Mouse (Mus musculus) heart, adult 11 months (tissue): ENCODE measurements around the gene Myf6.

ENCODE experiments used
- DNase-seq: peaks from one replicate; pipeline ENCODE4 v3.0.0; 2022

Myf6 gene

DNA sequence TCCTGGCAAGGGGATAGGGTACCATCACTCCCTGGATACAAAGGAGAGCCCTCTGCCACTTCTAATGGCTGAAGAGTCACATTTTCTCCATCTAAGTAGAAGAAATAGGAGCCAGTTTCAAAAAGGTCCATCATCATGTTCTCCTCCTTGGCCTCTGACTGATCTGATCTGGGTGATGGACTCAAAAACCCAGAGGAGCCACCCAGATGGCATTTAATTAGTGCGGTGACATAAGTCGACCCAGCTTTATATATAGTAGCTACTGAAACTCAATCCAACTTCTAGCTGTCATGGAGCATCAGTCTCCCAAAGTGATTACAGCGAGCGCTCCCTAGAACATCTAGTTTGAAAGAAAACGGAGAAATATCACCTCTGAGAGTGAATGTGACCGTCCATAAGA is at the start of gene Myf6:
Gene Myf6 (minus strand): TSS at position 170 of the 400 bp plus-strand sequence.
- DNase-seq: no peak

DNA sequence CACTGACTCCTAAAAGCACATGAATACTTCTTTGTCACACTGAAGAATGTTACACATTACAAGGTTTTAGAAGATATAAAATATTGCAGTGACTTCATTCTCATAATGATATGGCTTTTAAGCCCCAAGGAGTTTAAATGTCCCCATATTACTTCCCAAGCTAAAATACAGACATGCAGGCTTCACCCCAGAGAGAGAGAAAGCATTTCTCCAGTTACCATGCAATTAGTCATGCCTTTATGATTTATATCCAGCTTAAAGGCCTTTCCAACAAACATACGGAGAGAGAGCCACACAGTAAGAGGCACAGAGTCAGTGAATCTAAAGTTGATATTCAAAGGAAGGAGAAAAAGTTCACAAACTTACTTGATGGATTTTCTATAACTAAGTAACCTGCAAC is 48.5 kb upstream of the Myf6 start:
- no peak for DNase-seq

DNA sequence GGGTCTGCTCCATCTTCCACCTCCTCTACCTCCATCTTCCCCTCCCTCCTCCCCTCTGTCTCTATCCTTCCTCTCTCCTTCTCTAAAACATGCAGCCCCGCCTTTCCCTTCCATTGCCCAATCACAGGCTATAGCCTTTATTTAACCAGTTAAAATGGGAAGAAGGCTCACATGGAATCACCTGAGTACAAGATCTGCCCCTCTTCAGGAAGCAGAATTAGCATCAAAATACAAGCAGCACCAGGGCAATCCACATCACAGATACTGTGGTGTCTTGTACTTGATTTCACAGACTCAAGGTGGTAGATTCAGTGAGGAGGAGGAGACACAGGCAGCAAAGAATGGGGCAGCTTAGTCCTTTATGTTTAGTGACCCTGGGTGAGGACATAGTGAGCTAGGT is 34.2 kb upstream of the Myf6 start:
- DNase-seq: no peak

DNA sequence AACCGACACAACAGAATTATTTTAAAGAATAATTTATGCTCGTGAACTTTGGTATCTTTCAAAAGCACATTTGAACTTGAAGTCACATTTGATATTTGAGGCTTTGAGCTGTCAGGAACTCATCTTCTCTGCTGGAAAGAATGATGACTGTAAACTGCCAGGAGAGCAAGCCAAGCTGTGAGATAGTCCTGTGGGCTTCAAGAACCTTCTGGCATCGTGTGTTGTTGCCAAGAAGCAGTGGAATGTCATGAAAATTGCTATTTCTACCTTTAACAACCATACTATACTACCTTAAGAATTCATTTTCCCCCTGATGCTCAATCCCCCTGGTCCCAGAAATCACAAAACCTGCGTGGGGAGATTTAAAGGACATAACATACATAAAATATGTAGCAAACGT is 24.7 kb upstream of the Myf6 start:
- no peak for DNase-seq

DNA sequence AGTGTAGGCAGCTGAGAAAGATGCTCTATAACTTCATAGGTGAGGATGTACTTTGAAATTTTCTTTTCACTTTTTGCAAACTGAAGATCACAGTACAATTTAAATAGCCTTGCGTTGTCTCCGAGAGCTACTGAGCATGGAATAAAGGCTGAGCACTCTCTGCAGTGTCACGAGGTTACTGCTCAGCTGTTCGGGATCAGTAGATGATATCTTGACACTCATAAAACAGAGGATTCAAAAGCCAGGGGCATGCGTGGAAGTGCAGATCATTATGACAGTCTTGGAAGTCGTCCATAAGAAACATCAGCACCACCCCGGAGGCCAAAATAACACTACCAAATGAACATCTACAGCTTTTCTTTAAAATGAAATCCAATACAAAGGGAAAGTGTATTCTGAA is 22.1 kb upstream of the Myf6 start:
- DNase-seq: no peak

DNA sequence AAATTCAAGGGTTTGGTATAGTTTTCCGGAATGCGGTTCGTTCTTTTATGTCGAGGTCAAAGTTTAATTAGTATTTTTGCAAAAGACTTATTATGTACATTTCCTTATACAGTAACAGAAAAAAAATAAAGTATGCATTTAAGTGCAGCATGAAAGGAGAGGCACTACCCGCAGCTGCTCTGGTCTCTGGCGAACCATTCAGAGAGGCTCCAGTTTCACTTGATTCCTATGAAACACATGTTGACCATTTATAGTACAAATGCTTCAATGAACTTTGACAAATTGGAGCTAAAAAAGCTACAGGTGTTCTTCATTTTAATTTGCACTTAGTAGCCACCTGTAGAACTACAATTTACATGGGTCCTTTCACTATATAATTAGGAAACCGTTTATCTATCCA is 20.2 kb upstream of the Myf6 start:
- no peak for DNase-seq

DNA sequence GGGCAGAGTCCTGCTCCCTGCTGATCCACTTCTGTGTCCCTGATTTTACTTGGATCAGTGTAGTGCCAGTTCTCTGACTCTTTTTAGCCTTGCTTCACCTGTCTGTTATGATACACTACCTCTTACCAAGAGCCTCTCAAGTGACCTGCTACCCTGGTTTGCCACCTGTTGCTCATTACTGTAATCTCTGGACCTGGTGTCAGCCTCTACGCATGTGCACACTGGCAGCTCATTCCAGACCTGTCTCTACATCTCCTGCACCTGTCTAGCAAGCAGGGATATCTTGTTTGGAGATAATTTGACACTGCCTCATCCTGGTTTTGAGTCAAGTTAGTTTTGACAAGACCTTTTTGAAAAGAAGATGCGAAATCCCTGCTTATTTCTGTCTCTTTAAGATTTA is 11.9 kb upstream of the Myf6 start:
- no peak for DNase-seq

DNA sequence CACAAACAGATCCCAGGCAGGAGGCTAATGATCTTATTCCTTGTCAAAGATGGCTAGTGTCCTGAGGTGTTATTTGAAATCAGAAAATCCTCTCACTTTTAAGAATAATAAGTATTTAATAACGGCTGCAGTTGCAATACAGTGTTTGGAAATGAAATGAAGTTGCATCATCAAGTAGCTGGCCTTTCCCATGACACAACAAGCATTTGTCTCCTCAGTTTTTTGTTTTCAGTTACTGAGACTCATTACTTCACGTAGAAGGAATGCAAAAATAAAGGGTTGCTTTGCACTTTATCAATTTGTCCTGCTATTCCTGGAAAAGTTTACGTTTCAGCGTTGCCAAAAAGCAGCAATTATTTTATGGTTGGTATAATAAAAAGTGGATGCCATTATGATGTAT is 8.9 kb upstream of the Myf6 start:
- no peak for DNase-seq

DNA sequence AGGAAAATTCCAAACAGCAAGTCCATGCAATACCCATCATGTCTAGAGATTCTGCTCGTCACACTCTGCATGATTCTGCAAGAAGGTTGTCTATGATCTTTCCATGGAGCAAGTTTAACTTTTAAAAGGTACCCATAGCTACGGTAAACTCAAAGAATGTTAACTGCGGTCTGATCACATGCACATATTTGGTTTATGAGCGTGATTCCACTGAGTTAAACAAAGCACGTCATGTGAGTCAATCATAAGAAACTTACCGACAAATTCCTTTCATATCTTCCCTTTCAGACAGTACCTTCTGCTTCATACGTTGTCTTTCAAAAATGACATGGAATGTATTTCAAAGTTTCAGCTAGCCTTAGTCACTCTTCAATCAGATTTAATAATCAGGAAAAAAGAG is 7.7 kb upstream of the Myf6 start:
- DNase-seq: no peak

DNA sequence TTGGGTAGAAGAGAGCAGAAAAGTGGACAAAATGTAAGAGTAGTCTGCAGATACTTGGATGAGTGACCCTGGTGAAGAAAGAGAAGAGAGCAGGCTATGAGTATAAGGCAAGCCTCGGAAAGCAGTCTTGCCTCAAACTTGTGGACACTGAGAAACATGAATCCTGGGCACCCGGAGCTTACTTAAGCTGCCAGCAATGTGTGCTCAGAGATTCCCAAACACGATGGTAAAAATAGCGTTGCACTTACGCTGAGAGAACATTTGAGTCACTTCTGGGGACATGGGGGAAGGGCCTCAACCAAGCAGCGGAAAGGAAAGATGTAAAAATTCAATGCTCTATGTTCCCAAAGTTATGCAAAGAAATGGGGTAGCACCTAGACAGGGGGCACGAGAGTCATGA is 5.1 kb upstream of the Myf6 start:
- DNase-seq: no peak

DNA sequence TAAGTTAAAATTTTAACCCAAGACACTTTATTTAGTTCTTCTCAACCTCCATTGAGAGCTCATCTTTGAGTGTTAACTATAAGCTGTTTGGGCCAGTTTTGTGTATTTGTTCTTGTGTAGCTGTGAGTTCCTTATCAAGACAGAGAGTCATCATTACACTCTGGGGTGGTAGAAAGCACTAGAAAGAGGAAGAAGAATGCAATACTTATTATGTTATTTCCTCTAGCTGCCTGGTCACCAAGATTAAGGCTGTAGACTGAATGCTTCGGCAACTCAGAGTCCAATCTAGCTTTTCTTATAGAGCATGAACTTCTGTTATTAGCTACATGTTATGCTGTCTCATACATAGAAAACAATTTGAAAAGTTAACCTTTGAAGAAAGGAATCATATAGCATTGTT is 1.9 kb upstream of the Myf6 start:
- no peak for DNase-seq

DNA sequence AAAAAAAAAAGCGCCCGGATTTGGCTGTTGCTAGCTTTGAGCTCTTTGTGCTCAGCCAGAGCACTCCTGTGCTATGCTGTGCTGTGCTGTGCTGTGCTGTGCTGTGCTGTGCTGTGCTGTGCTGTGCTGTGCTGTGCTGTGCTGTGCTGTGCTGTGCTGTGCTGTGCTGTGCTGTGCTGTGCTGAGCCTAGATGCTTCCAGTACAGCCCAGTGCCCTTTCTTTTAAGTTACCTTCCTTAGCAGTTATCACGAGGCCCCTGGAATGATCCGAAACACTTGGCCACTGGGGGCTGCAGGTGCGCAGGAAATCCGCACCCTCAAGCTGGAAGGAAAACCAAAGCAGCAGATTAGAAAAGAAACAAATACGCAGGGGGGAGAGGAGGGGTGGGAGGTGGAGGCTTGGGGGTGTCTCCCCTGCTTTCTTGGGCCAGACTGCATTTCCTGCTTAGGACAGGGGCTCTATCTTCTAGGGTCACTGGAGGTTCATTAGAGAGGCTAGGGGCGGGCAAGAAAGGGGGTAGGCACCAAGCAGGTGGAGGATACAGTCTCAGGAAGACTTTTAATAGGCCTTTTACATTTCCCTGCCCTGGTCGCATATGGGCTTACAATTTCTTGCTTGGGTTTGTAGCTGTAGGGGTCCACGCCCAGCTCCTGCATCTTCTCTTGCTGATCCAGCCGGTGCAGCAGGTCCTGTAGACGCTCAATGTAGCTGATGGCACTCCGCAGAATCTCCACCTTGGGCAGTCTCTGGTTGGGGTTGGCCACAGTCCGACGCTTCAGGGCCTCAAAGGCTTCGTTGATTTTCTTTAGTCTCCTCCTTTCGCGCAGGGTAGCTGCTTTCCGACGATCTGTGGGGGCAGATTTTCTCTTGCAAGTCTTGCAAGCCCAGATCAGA is 710 bp downstream of the Myf6 start:
- no peak for DNase-seq

DNA sequence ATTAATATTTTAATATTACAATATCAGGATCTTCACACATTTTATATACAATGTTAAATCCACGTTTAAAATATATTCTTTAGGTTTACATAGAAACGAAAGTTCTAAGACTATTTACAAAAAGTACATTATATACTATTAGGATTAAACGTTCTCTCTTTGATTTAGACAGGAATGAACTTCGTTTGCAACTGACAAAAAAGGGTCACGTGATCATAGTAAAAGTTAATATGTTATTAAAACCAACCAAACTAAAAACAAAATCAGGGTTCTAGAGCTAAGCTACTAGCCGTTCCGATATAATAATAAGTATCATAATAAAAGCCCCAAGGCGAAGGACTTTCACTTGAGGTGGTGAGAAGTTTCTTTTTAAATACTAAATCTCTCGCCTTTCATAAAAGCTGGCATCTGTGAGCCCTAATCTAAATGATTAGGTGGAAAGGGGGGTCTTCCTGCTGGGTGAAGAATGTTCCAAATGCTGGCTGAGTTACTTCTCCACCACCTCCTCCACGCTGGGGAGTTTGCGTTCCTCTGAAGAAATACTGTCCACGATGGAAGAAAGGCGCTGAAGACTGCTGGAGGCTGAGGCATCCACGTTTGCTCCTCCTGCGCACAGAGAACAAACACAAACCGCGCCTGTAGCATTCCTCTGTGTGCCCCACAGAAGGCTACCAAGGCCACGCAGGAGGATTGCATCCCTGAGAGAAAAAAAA is 1.5 kb downstream of the Myf6 start:
- no peak for DNase-seq

DNA sequence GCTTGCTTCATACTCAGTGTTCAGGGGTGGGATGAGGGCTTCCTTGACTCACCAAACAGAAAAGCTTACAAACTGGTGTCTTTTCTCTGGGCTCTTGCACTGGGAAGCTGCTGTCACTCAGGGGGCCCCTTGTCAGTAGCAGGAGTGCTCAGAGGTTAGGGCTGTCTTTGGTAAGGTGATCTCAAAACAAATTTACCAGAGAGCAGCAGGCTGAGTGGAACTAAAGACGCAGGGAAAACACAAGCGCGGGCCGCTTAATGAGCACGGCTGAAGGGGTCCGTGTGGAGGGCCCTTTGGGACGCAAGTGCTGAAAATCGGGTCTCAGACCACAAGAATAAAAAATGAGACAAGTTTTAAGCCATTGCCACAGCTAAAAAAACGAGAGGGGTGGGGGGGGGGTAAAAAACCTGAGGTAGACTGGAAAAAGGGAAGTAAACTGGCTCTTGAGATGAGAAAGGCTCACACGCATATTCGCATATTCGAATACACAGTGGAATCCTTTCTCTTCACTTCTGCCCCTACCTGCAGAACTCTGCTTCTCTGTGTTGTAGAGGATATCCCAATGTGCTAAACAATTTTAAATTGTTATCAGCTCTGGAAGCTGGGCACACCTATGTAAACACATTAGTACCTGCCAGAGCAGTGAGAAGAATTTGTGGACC is 5.8 kb downstream of the Myf6 start:
- no peak for DNase-seq

DNA sequence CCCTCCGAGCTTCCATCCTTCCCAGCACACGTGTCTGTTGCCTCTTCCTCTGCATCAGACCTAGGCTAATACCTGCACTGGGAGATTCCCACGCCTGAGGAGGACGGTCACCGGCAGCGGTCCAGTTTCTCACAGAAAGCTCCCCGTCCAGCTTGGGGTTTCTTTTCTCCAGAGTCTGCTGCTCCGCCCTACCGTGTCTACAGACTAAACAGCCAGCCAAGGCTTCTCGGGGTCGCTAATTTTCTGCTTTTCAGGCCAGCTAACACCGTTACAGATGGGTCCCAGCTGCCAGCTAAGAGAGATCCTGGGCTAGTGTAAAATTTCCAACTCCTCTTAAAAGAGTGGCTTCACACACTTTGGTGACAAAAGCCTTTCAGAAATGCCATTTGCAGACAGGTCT is 7.8 kb downstream of the Myf6 start:
- peak; percentile 85 for DNase-seq

DNA sequence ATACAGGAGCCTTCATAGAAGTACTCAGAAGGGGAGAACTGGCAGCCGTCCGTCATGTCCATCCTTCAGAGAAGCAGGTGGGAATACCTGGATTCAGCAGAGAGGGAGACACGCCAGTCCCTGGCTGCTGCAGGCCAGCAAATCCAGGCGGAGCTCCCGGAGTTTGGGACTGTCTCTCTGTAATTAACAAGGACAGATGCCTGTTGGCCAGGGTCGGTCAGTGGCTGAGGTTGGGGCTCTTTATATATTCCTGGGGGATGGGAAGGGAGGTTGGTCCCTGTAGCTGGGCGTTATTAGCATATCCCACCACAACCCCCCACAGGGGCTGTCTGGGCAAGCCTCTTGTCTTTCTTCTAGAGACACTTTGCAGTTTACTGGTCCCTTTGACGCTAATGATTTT is 8.7 kb downstream of the Myf6 start, which contains the start of gene Myf5:
Gene Myf5 (minus strand): TSS at position 265 of the 400 bp plus-strand sequence.
- DNase-seq: no peak

DNA sequence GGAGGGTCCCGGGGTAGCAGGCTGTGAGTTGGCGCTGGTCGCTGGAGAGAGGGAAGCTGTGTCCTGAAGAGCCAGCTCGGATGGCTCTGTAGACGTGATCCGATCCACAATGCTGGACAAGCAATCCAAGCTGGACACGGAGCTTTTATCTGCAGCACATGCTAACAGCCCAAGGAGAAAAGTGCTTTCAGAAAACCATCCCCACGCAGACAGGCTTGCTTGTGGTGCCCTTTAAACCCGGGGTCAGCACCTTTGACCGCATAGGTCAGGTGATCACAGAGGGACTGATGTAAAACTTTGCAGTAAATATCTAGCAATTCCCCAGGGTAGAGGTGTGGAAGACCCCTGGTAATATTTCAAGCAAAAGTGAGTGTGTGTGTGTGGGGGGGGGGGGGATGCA is 10.5 kb downstream of the Myf6 start:
- DNase-seq: no peak

DNA sequence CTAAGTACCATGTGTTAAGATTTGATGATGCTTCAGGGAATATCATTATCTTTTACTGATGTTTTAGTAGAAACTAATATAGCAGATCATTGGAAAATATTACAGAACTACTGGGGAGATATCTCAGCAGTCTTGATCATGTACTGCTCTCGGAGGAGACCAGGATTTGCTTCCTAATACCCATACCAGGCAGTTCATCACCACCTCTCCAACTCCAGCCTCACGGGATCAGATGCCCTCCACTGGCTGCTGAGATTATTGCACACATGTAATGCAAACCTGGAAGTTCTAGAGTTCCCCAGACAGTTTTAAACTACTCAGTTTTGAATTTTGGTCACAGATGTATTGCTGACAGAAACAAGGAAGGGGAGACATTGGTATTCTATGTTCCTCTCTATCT is 21.0 kb downstream of the Myf6 start:
- no peak for DNase-seq

DNA sequence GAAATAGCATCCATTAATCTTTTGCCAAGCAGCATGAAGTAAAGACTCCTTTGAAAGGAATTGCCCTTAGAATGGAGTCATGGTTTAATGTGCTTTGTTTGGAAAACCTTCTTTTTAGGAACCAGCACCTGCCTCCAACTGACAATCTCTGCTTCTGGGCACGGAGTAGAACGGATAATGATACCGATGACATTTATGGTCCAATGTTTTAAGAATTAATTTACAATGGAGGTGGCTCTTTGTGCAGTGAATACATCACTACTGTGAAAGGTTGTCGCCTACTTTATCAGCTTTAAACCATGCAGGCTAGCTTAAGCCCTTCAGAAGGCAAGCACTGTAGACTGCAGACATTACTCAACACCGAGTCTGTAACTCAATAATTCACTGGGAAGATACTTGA is 22.8 kb downstream of the Myf6 start:
- no peak for DNase-seq

DNA sequence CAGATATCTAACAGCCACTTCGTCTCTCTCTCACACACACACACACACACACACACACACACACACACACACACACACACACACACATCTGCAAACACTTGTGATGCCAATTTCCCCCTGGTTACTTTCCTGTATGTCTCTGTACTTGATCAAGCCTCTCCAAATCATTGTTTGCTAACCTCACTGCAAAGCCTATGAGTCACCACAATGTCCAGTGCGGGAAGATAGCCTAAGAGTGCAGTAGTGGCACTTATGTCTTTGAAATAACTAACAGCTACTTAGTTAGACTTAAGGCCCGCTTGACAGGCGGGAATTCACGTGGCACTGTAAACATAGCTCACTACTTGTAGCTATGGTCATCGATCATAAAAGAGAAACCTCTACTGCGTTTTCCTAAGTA is 26.7 kb downstream of the Myf6 start:
- no peak for DNase-seq

DNA sequence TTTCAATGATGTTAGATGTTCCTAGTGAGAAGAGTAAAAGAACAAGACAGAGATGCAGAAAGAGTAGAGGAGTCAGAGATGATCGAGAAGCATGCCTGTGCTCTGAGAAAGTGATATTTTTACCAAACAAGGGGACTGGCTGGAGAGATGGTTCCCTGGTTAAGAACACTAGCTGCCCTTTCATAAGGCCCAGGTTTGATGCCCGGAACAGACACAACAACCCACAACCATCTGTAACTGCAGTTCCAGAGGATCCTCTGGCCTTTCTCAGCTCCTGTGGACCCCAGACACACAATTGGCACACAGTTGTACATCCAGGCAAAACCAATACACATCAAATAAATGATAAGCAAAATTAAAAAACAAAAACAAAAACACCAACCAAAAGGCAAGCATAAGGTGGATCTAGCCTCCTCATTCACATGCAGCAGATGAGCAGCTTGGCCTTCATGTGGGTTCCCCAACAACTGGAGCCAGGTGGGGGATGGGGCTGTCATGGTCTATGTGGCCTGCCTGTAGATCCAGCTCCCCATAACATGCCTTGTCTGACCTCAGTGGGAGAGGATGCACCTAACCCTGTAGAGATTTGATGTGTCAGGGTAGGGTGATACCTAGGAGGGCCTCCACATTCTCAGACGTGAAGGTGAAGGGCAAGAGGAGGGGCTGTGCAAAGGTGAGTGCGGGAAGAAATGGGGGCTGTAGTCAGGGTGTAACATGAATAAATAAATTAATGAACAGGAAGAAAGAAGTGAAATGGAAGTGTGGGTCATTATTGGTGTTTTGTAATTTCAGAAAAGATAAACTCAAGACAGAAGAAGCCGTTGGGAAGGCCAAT is 44.8 kb downstream of the Myf6 start:
- no peak for DNase-seq
